Mouse (Mus musculus) retina, embryonic 14.5 days (tissue): Measurements from ENCODE around the gene Alkbh2.
A peak's percentile ranks its signal among the peaks of the same experiment; 100 is the strongest.

Source experiments
- DNase-seq: peaks from one replicate; pipeline ENCODE4 v3.0.0-alpha.2; 2015; ENCODE audit warnings: low spot score

The Alkbh2 gene

DNA sequence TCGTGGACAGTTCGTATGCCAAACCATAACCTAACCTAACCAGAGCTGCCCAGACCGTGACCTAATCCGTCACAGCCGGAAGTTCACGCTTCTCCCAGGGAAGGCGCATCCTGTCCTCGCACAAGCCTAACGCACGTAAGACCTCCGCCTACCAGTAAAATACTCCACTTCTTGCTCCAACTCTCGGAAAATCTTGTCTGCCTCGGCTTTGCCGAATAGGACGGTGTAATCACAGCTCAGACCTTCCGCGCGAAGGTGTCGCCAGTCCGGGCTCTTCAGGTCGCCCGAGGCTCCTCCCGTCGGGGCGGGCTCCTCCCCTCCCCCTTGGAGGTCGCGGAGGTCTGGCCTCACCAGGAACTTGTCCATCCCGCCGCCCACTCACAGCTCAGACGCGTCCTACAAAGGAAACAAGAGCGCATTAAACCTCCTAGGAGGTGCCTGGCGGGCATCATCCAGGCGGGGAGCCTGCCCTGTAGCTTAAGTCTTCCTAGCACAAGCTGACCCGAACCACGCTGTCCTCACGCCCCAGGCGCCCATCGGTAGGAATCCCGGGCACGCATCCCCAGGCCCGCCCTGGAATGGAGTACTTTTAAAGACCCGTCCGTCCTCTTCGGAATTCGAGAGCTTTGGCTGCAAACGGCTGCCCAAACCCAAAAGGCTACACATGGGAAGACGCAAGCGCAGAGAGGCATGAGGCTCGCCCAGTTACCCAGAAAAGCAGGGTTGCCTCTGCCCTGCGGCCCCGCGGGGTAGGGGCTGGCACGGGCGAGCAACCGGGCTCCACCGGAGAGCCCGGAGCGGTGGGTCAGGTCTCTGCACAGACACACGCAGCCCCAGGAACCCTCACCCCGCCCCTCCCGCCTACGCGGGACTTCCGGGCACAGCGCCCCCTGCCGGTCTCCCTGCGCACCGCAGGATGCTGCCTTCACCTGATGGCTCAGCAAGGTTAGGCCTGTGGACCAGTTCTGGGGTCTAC is at the start of gene Alkbh2:
Gene Alkbh2, minus strand, starts transcription at position 845 of the 976 bp plus-strand sequence.
- DNase-seq: peak; percentile 89

DNA sequence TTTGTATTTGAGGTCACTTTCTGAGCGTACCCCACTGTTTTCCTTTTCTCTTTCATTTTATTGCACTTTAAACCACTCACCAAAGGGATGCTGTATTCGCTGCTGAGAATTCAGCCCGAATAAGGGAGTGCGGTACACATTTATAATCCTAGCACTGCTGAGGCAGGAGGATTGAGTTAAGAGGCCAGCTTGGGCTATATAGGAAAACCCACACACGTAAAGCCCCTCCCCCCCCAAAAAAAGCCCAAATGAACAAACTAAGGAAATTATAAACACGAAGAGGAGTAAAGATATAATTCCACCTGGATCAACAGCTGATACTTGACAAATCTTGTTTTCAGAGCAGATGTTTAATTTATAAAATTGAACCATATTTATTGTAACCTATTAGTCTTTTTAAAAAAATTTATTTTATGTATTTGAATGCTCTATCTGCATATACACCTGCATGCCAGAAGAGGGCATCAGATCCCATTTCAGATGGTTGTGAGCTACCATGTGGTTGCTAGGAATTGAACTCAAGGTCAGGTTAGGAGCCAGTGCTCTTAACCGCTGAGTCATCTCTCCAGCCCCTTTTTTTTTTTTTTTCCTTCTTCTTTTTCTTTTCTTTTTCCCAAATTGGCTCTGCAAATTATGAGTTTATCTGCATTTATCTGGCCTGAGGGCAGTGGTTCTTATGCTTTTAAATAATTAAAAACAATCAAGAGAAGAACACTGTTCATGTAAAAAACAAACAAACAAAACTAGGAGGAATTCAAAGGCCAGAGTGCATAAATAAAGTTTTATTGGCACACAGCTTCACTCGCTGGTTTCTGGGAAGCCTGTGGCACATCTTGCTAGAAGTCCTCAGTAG is 48.8 kb upstream of the Alkbh2 start:
- no peak for DNase-seq

DNA sequence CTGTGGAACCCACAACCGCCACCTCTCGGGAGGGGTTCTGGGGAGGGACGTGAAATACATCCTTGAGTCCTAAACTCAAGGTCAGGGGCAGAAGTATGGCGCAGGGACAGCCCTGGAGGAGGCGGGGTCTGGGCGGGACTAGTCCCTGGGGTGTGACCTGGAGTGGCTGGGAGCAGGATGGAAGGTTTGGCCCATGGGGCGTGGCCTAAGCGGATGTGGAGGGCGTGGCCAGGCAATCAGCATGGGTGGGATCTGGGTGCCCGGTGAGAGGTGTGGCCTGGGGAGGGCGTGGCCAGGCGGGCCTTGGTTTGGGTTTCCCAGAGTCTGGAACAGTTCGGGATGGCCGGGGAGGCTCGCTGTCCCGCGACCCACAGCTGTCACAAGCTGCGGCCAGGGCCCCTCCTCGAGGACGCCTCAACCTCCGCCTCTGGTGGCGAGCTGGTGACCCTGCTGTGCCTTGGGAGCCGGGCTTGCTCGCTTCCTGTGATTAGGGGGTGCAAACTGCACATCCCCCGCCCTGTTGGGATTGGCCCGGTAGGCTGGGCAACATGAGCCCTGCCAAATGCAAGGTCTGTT is 47.7 kb upstream of the Alkbh2 start:
- DNase-seq: peak; percentile 97

DNA sequence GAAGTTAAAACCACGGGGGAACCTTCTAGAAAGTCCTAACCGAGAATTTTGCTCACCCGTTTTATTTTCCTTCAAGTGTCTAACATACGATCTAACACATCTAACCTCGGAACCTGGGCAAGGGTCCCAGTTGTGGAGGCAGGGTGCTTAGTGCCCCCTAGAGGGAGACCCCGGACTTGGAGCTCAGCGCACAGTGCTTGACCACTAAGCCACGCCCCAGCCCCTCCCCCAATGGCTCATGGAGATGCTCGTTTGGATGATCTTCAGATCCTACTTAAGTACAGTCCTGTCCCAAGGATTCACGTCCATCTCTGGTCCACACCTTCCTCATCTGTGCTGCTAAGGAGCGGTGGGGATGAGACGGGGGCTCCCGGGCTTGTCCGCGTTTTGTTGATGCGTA is 46.6 kb upstream of the Alkbh2 start:
- peak; percentile 82 for DNase-seq

DNA sequence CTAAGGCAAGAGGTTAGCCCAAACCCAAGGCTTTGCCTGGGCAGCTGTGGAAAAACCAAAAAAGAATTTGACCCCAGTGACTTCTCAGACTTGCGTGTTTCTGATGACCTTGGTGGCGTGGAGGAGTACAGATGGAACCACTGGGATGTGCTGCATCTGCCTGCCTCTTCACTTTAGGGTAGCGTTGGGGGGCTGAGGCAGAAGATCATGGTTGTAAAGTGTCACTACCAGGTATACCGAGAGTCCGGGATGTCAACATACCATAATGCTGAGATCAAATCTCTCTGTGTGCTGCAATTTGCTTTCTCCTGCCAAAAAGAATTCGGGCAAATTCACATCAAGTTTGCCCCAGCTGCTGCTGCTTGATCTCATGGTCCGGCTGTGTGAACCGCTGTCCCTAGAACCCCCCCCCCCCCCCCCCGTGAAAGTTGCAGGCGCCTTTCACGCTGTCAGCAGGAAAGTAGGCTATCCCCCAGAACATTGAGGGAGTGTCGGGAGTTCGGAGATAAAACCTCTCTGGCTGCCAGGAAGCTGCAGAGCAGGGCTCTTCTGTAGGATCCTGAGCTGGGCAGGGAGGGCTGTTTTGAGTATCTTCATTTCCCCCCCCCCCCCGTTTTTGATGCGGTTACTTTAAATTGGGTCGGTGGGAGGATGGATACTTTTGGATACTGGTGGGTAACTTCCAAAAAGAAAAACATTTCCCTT is 46.0 kb upstream of the Alkbh2 start:
- no peak for DNase-seq

DNA sequence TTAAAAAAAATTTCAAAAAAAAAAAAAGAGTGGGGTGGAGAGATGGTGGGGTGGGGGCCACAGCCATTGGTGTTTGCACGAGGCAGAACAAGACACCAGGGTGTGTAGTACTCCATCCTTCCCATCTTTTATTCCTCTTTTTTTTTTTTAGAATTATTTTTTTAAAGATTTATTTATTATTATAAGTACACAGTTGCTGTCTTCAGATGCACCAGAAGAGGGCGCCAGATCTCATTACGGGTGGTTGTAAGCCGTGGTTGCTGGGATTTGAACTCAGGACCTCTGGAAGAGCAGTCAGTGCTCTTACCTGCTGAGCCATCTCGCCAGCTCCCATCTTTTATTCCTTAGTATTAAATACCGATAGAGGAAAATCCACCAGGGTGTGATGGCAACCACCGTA is 45.4 kb upstream of the Alkbh2 start:
- DNase-seq: no peak

DNA sequence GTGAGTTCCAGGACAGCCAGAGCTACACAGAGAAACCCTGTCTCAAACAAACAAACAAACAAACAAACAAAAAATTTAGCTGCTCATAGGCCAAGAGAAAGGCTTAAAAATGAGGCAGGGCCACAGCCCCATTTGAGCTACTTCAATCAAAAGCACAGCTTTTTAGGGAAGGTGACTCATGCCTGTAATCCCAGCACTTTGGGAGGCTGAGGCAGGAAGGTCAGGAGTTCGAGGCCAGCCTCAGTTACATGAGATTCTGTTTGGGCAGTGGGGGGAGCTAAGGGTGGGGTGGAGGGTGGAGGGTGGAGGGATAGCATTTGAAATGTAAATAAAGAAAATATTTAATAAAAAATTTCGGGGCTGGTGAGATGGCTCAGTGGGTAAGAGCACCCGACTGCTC is 44.9 kb upstream of the Alkbh2 start:
- no peak for DNase-seq

DNA sequence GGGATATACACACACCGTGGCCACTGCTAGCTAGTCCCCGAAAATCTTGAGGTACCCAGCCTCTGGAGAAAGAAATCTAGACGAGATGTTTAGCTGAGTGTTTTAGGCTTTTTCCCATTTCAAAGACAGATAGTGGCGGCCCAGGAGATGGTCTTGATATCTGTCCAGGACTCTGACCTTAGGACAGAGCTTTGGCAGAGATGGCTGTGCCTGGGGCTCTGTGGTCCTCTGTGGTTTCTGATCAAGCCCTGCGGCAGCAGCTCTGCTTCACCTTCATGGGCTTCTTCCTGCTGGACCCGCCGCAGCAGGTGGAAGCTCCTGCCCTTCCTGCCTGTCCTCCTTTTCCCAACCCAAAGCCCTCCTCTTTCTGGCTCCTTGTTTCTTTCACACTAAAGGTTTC is 42.3 kb upstream of the Alkbh2 start:
- no peak for DNase-seq

DNA sequence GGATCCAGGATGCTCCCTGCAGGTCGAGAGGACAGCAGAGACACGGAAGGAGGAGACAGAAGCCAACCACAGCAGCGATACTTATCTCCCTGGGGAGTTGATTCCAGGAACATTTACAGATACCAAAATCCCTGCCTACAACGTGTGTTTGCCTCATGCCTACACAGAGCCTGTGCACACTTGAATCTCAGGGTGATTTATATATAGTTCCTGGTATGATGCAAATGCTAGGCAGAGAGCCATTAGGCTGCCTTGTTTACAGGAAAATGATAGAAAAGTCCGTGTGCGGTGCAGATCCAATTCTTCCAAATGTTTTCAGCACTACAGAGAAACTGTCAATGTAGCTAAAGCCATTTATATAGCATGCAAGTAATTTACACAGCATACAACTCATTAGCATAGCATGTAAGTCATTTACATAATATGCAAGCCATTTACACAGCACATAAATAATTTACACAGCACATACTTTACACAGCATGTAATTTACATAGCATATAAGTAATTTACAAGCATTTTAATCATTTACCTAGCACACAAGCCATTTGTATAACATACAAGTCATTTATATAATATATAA is 35.2 kb upstream of the Alkbh2 start:
- DNase-seq: no peak

DNA sequence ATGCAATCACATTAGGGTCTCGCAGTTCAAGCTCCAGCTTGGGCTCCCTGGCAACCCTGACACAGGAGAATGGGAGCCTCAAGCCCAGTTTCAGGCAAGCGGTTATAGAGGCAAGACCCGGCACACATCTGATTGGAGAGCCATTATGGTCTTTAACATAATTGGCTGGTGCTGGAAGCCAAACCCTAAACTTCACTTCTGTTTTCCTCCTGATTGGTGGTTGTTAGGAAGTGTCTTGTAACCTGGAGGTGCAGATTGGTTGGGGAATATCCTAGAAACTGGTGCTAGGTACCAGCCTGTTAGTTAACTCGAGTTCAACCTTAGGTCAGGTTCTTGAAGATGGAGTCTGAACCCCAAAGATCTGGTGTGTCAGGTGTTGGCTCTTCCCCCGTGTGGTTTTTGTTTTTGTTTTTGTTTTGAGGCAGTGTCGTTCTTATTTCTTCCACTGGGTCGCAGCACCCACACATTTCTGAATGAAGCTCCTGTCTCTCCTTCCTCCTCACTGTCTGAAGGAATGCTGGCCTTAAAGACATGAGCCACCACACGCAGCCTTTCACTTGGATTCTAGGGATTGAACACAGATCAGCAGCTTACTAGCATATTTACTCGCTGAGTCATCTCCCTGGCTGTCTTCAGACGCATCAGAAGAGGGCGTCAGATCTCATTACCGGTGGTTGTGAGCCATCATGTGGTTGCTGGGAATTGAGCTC is 34.2 kb upstream of the Alkbh2 start:
- no peak for DNase-seq

DNA sequence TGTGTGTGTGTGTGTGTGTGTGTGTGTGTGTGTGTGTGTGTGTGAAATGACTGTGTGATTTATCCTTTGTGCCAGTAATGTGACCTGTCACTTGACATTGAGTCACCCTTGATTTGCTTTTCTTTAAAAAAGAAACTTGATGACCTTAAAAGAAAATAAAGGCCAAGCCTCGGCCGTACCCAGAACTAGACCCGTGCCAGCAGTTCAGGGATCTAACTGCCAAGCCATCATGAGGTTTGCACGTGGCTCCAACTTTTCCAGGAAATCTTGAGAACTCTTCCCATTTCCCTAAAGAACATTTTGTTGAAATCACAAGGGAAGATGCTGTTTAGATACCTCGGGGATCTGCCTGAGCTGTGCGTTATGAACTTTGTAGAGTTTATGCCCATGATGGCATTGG is 33.4 kb upstream of the Alkbh2 start:
- DNase-seq: no peak

DNA sequence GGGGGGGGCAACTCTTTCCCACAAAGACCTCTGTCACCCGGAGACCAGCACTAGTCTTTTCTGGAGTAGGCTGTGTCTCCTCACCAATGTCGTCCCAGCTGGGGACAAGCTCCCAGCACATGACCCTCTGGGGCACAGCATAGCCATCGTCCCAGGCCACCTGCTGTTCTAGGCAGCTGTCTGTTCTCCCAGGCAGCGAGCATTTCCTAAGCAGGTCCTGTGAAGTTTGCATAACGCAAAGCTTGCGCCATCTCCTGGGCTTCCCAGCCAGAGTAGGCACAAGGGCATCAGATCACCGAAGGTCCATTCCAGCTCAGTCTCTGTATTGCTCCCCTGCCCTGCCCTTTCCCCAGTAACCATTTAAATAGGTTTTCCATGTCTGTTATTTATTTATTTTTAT is 29.2 kb upstream of the Alkbh2 start:
- DNase-seq: no peak

DNA sequence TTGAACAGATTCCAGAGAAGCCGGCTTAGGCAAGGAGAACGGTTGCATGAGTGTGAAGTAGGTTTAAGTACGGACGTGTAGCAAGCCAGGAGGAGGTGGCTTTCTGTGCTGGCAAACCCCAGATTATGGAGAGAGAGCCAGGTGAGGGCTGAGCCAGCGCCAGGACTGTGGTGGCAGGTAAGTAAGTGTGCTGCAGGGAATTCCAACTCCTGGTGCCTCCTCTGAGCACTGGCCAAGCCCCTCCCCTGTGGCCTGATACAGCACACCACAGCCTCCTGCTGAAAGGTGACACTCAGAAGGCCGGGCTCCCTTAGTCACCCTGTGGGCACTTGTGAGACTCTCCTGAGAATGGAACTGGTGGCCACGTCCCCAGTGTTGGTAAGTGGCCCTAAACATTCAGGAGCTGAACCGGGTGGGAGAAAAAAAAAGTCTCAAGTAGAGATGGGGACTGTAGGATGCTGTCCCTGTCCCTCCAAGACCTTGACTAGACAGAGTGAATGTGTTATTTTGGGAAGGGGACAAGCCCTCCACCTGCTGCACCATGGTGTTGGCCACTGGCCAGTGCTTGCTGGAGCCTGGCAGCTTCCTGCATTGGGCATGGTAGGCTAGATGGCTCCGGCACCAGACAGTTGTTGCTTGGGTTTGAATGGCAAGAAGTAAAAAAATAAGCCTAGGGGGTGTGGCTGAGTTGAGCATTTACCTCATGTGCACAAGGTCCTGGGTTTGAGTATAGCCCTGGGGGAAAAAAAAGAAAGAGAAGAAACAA is 27.3 kb upstream of the Alkbh2 start:
- DNase-seq: no peak

DNA sequence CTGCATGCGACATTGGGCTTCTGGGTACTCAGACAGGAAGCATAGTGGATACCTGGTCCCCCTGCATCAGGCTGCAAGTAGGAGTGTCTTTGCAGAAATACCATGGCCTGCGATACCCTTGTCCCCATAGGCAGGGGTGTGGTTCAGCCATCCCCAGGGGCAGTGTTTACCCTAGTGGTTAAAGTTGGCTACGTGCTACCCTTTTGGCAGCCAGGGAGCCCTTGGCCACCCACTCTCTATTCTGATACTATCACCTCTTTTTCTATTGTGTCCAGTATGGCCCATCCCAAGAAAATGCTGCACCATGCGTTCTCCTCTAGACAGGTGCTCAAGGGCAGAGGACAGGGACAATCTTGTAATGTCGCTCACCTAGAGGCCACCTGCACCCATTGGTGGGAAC is 26.7 kb upstream of the Alkbh2 start:
- DNase-seq: no peak

DNA sequence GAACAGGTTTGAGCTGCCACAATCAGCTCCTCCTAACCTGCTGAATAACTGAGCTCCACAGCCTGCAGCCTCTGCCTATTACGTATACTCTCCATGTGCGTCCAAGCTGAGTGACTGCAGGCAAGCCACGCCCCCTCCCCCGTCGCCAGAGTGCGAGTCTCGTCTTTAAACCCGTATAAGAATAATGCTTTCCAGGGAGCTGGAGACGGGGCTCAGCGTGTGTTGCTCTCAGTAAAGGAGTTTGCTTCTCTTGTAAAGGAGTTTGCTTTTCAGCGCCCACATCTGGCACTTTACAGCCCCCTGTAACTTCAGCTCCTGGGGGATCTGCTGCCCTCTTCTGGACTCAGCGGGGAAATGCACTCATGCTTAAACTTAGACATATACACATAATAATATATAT is 25.5 kb upstream of the Alkbh2 start:
- peak; percentile 55 for DNase-seq

DNA sequence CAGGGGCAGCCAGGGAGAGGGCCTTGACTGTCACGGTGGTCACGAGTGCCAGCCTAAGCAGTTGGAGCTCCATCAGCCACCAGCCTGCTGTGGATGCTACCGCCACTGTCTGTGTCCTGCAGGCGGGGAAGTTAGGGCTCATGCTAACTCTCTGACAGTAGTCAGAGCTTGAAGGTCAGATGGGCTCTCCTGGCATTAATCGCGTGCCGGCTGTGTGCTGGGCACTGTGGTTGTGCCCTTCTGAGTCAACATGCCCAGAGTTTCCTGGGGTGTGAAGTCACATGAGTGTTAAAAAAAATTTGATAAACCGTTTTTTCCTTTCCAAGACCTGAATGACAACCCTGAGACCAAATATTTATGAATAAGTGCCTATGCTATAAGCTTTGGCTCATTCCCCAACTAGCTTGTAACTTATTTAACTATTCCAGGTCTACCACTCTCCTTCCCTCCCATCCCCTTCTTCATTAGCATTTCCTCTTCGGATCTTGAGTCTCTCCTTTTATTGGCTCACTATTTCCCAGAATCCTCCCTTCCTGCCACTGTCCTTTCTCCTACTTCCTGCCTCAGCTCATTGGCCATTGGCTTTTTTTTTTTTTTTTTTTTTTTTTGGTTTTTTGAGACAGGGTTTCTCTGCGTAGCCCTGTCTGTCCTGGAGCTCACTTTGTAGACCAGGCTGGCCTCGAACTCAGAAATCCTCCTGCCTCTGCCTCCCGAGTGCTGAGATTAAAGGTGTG is 24.5 kb upstream of the Alkbh2 start:
- DNase-seq: no peak

DNA sequence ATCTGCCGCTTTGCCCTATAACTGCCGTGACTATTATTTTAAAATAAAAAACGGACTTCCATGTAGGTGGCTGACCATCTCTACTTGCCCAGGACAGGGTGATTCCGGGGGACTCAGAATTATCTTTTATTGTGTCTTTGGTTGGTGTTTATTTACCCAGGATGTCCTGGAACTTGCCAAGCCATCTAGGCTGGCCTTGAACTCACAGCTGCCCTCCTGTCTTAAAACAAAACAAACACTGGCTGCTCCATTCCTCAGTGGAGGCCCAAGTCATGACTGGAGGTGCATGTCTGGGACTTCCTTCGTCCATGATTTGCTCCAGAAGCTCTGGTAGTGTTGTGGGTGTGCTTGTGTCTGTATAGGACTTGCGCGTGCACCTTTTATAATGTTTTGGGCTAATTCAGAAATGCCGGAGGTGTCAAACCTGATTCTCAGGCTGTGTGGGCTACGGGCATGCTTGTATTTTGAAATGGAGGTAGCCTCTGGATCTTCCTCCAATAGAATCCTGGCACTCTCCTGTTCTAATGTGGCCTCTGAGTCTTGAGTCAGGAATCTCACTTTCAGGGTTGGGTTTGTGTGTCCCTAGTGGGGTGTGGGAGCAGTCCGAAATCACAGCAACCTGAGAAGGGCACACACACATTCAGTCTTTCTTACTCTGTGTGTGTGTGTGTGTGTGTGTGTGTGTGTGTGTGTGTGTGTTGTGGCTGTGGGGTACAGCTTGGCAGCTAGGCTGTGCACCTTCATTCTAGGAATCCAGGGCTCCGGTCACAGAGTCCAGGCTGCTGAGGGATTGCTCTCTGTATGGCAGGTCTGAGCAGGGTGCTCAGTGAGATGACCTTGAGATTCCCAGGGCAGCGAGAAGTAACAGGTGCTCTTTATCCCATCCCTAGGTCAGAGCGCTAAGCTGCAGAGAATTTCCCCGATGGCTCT is 19.3 kb upstream of the Alkbh2 start:
- no peak for DNase-seq
